Mouse (Mus musculus) layer of hippocampus, adult 8-10 months (tissue): ENCODE results near the gene Tecta. TPM values are rescaled to one million over a fixed set of nuclear protein-coding genes. Genes with fewer than 3 reads are reported as not detected.

ENCODE experiments used
- DNase-seq, 2 experiments: peaks; one replicate each; pipeline ENCODE4 v3.0.0; 2022; ENCODE audit warnings: low spot score in 2 of 2
- microRNA-seq, 2 experiments: library from miRNA; unstranded; fragments of <30 nt; microRNA quantifications; one replicate each; pipeline ENCODE4 v1.2.0; 2022
- total RNA-seq, 4 experiments: library from RNA; stranded (reverse); gene quantifications; 2 replicates each; pipeline ENCODE4 v1.2.4; 2022

The Tecta gene
- total RNA-seq, 4 experiments from 2014 or later: 0.20 to 0.59 (median 0.29) TPM

GRCm38 (mm10) chr9:42321442-42321841, 78.3 kb downstream of the Tecta start:
- no peak for DNase-seq

GRCm38 (mm10) chr9:42320616-42321015, 79.1 kb downstream of the Tecta start:
- no peak for DNase-seq

DNA sequence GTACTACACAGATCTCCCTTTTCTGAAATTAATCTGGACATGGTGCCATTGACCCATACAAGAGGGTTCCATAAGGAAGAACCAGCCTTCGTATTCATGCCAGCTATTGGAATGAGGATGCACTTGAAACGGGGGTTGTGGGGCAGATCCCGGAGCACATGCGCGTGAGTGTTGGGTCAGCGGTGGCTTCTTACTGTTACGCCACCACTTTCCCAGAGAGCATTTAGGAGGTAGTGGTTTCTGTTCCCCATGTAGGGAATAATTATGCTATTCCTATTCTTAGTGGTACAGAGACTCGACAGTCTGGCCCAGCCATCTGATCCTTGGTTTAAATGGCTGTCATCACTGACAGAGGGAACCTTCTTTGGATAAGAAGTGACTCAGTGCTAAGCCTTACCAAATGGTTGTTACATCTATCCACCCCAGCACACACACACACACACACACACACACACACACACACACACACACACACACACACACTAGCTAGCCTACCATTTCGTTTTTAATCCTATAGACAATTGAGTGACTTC, 81.2 kb downstream of the Tecta start:
- DNase-seq: no peak

DNA sequence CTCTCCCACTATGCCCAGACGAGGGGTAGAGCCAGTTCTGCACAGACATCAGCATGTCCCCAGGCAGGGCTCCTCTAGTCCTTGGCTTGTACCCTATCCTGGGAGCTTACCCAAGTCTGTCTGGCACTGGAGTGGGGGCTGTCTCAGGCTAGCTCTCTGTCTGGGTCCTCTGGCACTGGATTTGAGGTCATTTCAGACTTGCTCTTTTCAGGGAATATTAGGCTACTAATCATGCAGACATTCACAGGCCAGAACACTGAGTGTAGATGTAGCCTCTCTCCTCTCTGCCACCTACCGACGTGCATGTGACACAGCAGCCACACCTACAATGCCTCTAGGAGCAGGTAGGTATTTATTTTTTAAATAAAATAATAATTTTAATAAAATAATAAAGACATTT, 82.4 kb downstream of the Tecta start:
- DNase-seq: no peak

- DNase-seq: no peak
These were observed 83.9 kb downstream of the Tecta start for GRCm38 (mm10) chr9:42315816-42316215.

DNA sequence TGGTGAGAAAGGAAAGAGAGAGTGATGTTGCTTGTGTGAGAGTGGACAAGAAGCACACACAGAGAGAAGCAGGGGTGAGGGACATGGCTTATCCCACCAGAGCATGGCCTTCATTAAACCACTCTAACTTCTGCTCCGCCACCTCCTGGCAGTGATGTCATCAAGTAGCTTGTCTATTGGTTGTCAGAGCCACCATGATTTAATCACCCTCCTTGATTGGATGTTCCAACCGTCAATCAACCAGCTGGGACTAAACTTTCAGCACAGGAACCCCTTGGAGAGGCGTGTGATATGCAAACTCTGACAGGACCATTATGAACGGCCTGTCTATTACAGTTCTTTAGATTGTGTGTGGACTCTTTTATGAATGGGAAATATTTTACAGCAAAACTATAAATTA, 84.8 kb downstream of the Tecta start:
- no peak for DNase-seq

DNA sequence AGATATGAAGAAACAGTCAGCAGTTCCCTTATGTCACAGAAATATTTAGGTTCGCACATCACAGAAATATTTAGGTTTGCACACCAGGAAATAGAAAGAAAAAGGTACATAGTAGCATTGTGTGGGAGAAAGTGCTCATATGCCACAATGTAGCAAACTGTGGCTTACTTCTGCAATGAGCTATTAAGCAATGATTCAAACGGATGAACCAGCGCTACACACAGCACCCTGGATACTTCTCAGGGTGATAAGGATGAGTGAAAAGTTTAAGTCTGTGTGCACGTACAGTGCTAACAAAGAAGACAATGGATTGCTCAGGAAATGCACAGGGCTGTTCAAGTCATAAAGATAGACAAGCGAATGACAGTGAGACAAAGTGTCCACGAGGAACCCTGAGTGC, 85.3 kb downstream of the Tecta start:
- DNase-seq: no peak

DNA sequence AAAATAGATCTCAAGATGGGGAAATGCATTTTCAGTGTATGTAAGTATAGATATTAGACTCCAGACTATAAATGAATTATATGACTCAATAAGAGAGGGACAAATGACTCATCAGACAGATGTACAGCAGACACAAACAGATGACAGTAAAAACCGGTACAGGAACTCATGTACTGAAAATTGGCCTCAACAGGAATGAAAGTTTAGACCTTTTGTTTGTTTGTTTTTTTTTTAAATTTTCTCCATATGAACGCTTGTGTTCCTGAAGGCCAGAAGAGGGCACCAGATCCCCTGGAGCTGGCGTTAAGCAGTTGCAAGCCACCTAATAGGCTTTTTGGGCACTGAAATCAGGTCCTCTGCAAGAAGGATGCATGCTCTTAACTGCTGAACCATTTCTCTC, 85.9 kb downstream of the Tecta start:
- DNase-seq: no peak

- DNase-seq: no peak
These were observed 88.4 kb downstream of the Tecta start for GRCm38 (mm10) chr9:42311311-42311710.

- DNase-seq: no peak
These were observed 95.8 kb downstream of the Tecta start for GRCm38 (mm10) chr9:42303894-42304293.

DNA sequence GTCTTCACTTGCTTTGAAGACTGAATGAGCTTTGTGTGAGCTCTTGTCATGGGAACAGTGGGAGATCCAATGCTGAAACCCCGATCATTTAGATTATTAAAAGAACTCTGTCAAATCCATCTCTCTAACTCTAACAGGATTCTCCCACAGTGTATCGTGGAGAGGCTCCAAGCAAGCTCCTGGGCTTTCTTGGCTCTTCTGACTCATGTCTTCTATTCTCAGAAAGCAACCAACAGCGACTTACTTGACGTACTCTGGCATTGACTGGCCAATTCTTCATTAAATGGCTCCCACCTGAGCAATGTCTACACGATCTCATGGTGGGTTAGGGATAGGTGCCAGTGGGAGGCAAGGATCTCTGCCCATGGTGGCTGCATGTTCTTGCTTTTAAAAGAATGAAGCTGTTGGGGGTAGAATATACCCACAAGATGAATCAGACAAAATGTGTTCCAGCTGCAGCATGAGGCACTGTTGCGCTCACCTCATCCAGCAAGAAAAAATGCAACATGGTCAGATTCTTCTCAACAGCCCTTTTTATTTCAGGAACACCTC, 98.6 kb downstream of the Tecta start:
- no peak for DNase-seq

GRCm38 (mm10) chr9:42296297-42296922, 103.3 kb downstream of the Tecta start:
- no peak for DNase-seq

DNA sequence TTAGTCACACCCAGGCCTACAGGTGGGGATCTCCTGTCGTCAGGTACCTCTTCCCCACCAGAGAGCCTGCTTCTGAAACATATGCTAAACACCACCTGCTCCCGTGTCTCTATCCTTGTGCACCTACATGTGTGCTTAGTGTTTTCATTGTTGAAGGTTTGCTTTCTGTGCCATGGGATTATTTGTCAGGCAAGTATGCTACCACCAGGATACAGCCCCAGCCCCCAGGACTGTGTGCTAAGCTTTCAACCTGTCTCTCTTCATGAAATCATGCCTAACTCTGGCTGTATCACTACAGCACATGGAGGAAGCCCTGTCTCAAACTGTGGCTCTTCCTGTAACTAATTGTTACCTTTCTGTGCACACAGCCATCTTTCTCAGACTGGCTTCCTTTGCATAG, 105.6 kb downstream of the Tecta start:
- DNase-seq: no peak

DNA sequence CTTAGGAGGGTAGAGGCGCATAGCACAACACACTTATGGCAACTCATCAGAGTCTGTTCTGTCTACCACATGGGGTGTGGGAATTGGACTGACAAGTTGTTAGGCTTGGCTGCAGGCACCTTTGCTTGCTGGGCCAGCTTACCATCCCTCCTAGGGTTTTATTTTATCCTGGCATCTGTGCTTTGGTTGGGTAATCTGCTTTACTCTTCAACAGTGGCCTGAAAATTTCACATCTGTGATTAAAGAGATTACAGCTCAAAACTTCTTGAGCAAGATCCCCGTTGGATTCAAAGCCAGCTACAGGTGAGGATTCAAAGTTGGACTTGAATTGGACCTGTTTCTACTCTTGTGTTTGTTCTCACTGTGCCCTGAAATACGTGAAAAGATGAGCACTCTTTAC, 106.1 kb downstream of the Tecta start:
- no peak for DNase-seq

DNA sequence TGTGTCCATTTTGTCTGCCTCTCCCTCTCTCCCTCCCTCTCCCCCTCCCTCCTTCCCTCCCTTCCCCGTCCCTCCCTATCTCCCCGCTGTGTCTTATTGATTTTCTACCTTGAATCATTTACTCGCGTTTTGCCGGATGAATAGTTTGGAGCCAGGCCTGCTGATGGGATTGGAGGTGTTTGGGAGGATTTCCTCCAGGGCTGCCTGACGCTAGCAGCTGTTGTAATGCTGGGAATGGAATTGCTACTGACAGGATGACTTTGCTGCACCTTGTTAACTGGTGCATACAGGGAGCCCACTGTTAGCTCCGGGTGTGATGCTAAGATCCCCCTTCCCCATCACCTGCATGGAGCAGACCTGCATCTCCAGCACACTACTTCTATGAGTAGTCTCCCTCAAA, 106.7 kb downstream of the Tecta start:
- no peak for DNase-seq

GRCm38 (mm10) chr9:42279676-42280075, 120.1 kb downstream of the Tecta start:
- no peak for DNase-seq

Small RNA genes within 50 kb of the gene (microRNA-seq; reads per million reads assigned to microRNA genes)
- 0 reads per million in 2 experiments for gene Gm44311

Other genes starting within 250 kb of the Tecta start
- 10 to 100 TPM; 56.0 to 63.5 (median 59.6) TPM for gene Sc5d, start 135.7 kb downstream of the Tecta start, total RNA-seq
- gene Tbcel, start 107.9 kb upstream of the Tecta start, total RNA-seq: 10 to 100 TPM; 49.7 to 60.5 (median 54.2) TPM